Mouse (Mus musculus) midbrain, embryonic 14.5 days (tissue): ENCODE data around the gene Nes. TPM values are rescaled to one million over a fixed set of nuclear protein-coding genes. Genes with fewer than 3 reads are reported as not detected.

Source experiments
- polyA plus RNA-seq: library from polyadenylated mRNA; unstranded; fragments of >200 nt; fragmentation: Nextera tagmentation; extraction: Ambion mirVana; gene quantifications from 2 replicates; pipeline ENCODE4 v1.2.1, GENCODE M21; 2014

Gene Nes
- polyA plus RNA-seq, 1 experiment from 2014 or later: 28.8 TPM

Other genes starting within 250 kb of the Nes start
- 0.49 and 0.50 TPM in 2 replicates for gene Lrrc71, start 222.5 kb upstream of the Nes start, polyA plus RNA-seq
- gene Ntrk1, start 175.9 kb upstream of the Nes start, polyA plus RNA-seq: 1.2 and 1.7 TPM in 2 replicates
- 0.13 and 0.97 TPM in 2 replicates for gene Insrr, start 174.1 kb upstream of the Nes start, polyA plus RNA-seq
- 2.2 and 6.9 TPM in 2 replicates for gene Pear1, start 146.8 kb upstream of the Nes start, polyA plus RNA-seq
- 0.05 TPM in 1 of 2 replicates, not detected in the other for gene Sh2d2a, start 124.3 kb upstream of the Nes start, polyA plus RNA-seq
- gene Prcc, start 85.5 kb upstream of the Nes start, polyA plus RNA-seq: 17.4 and 22.5 TPM in 2 replicates
- gene Hdgf, start 64.8 kb upstream of the Nes start, polyA plus RNA-seq: 157 and 185 TPM in 2 replicates
- 55.8 and 56.3 TPM in 2 replicates for gene Mrpl24, start 51.6 kb upstream of the Nes start, polyA plus RNA-seq
- gene Isg20l2, start 40.8 kb upstream of the Nes start, polyA plus RNA-seq: 19.1 and 23.2 TPM in 2 replicates
- 19.1 and 21.7 TPM in 2 replicates for gene Rrnad1, start 40.4 kb upstream of the Nes start, polyA plus RNA-seq
- 28.3 and 42.4 TPM in 2 replicates for gene Crabp2, start 22.4 kb upstream of the Nes start, polyA plus RNA-seq
- 34.3 and 49.7 TPM in 2 replicates for gene Bcan, start 29.2 kb downstream of the Nes start, polyA plus RNA-seq
- 0.47 and 0.57 TPM in 2 replicates for gene Hapln2, start 56.5 kb downstream of the Nes start, polyA plus RNA-seq
- gene Gpatch4, start 72.0 kb downstream of the Nes start, polyA plus RNA-seq: 22.9 and 30.3 TPM in 2 replicates
- gene Naxe, start 87.4 kb downstream of the Nes start, polyA plus RNA-seq: 150 and 172 TPM in 2 replicates
- not detected in 2 replicates for gene Ttc24, start 107.2 kb downstream of the Nes start, polyA plus RNA-seq
- gene Iqgap3, start 110.9 kb downstream of the Nes start, polyA plus RNA-seq: 2.7 and 3.5 TPM in 2 replicates
- 22.3 and 23.7 TPM in 2 replicates for gene Mef2d, start 171.3 kb downstream of the Nes start, polyA plus RNA-seq